Mouse (Mus musculus): Measurements from ENCODE around the gene Uap1l1. TPM values are rescaled to one million over a fixed set of nuclear protein-coding genes. Genes with fewer than 3 reads are reported as not detected.

Uap1l1 gene
- polyA plus RNA-seq, 1 experiment from 2014 or later = 40.0 TPM

GRCm38 (mm10) chr2:25332286-25333160 lies 33.0 kb downstream of the Uap1l1 start, which contains the start of gene Man1b1:
Man1b1 (plus strand) TSS chr2:25332338.
- peak within 1 kb of the TSS; percentile 92 for H3K27ac ChIP-seq (ENCODE audit: low read length)
- H3K27me3 ChIP-seq (ENCODE audit: control insufficient read depth, insufficient read depth, low read length) = no peaks in the 10 kb centered on the region
- peak; percentile 99 for ATAC-seq (ENCODE audit: insufficient read depth, low FRiP score)
- WGBS = under 1% methylated on average over 78 of the region's 78 CpGs
- peaks cover 14% of the 10 kb centered on the region for H3K4me1 ChIP-seq (ENCODE audit: control insufficient read depth, insufficient read depth, low read length)
- peak within 1 kb of the TSS; percentile 74 for H3K4me2 ChIP-seq (ENCODE audit: low read depth, low read length)
- peak within 1 kb of the TSS; percentile 96 for H3K9ac ChIP-seq (ENCODE audit: low read length)
- H3K36me3 ChIP-seq (ENCODE audit: control insufficient read depth, insufficient read depth, low read length) = peaks cover 17% of the 10 kb centered on the region
- H3K4me3 ChIP-seq (replicated peaks; ENCODE audit: low read length) = peak within 1 kb of the TSS; percentile 67
- H3K9me3 ChIP-seq (replicated peaks; ENCODE audit: control insufficient read depth, low read length) = no peaks in the 10 kb centered on the region

GRCm38 (mm10) chr2:25331470-25331869 lies 34.0 kb downstream of the Uap1l1 start:
- Histone ChIP-seq H3K27me3 (ENCODE audit: control insufficient read depth, insufficient read depth, low read length) (no peaks in the 10 kb centered on the region), H3K4me3 (replicated peaks; ENCODE audit: low read length) (peak overlapping the region; percentile 67), H3K4me1 (ENCODE audit: control insufficient read depth, insufficient read depth, low read length) (peaks cover 14% of the 10 kb centered on the region), H3K9me3 (replicated peaks; ENCODE audit: control insufficient read depth, low read length) (no peaks in the 10 kb centered on the region), H3K9ac (ENCODE audit: low read length) (peak overlapping the region; percentile 96; the same call in 1 of the 2 replicates), H3K27ac (ENCODE audit: low read length) (no peak overlapping the region), H3K4me2 (ENCODE audit: low read depth, low read length) (peak overlapping the region; percentile 74), H3K36me3 (ENCODE audit: control insufficient read depth, insufficient read depth, low read length) (peaks cover 11% of the 10 kb centered on the region; the same call in 1 of the 2 replicates)
- WGBS = 53% methylated on average over 9 of the region's 9 CpGs
- ATAC-seq (ENCODE audit: insufficient read depth, low FRiP score) = no peak

- H3K27ac ChIP-seq (ENCODE audit: low read length) = no peak overlapping the region
- no peaks in the 10 kb centered on the region for H3K27me3 ChIP-seq (ENCODE audit: control insufficient read depth, insufficient read depth, low read length)
- no peak overlapping the region for H3K4me3 ChIP-seq (replicated peaks; ENCODE audit: low read length)
- H3K4me2 ChIP-seq (ENCODE audit: low read depth, low read length) = no peak overlapping the region
- no peak overlapping the region for H3K9ac ChIP-seq (ENCODE audit: low read length)
- H3K36me3 ChIP-seq (ENCODE audit: control insufficient read depth, insufficient read depth, low read length) = no peaks in the 10 kb centered on the region
- no peak for ATAC-seq (ENCODE audit: insufficient read depth, low FRiP score)
- H3K9me3 ChIP-seq (replicated peaks; ENCODE audit: control insufficient read depth, low read length) = no peaks in the 10 kb centered on the region
- 41% methylated on average over 7 of the region's 7 CpGs for WGBS
- peaks cover 11% of the 10 kb centered on the region for H3K4me1 ChIP-seq (ENCODE audit: control insufficient read depth, insufficient read depth, low read length)
These were observed 37.0 kb downstream of the Uap1l1 start for GRCm38 (mm10) chr2:25328440-25328839.

GRCm38 (mm10) chr2:25326036-25326435 lies 39.4 kb downstream of the Uap1l1 start:
- H3K4me3 ChIP-seq (replicated peaks; ENCODE audit: low read length) = no peak overlapping the region
- H3K27ac ChIP-seq (ENCODE audit: low read length) = no peak overlapping the region
- ATAC-seq (ENCODE audit: insufficient read depth, low FRiP score) = no peak
- H3K9ac ChIP-seq (ENCODE audit: low read length) = no peak overlapping the region
- no peaks in the 10 kb centered on the region for H3K4me1 ChIP-seq (ENCODE audit: control insufficient read depth, insufficient read depth, low read length)
- 75% methylated on average over 2 of the region's 2 CpGs for WGBS
- H3K4me2 ChIP-seq (ENCODE audit: low read depth, low read length) = no peak overlapping the region
- H3K9me3 ChIP-seq (replicated peaks; ENCODE audit: control insufficient read depth, low read length) = no peaks in the 10 kb centered on the region
- H3K27me3 ChIP-seq (ENCODE audit: control insufficient read depth, insufficient read depth, low read length) = no peaks in the 10 kb centered on the region
- no peaks in the 10 kb centered on the region for H3K36me3 ChIP-seq (ENCODE audit: control insufficient read depth, insufficient read depth, low read length)

- H3K9me3 ChIP-seq (replicated peaks; ENCODE audit: control insufficient read depth, low read length) = no peaks in the 10 kb centered on the region
- 41% methylated on average over 2 of the region's 2 CpGs for WGBS
- H3K9ac ChIP-seq (ENCODE audit: low read length) = no peak overlapping the region
- no peaks in the 10 kb centered on the region for H3K36me3 ChIP-seq (ENCODE audit: control insufficient read depth, insufficient read depth, low read length)
- H3K27me3 ChIP-seq (ENCODE audit: control insufficient read depth, insufficient read depth, low read length) = peaks cover 27% of the 10 kb centered on the region
- ATAC-seq (ENCODE audit: insufficient read depth, low FRiP score) = no peak
- no peak overlapping the region for H3K4me2 ChIP-seq (ENCODE audit: low read depth, low read length)
- peaks cover 3% of the 10 kb centered on the region; the same call in 1 of the 2 replicates for H3K4me1 ChIP-seq (ENCODE audit: control insufficient read depth, insufficient read depth, low read length)
- H3K4me3 ChIP-seq (replicated peaks; ENCODE audit: low read length) = no peak overlapping the region
- no peak overlapping the region for H3K27ac ChIP-seq (ENCODE audit: low read length)
These were observed 45.4 kb downstream of the Uap1l1 start for GRCm38 (mm10) chr2:25320084-25320483.

GRCm38 (mm10) chr2:25318971-25319773 lies 46.3 kb downstream of the Uap1l1 start, which contains the start of gene Grin1:
Grin1 (minus strand) TSS chr2:25319187.
- H3K9me3 ChIP-seq (replicated peaks; ENCODE audit: control insufficient read depth, low read length) = no peaks in the 10 kb centered on the region
- ATAC-seq (ENCODE audit: insufficient read depth, low FRiP score) = peak; percentile 53; the same call in 1 of the 2 replicates
- WGBS = 9% methylated on average over 58 of the region's 58 CpGs

GRCm38 (mm10) chr2:25318119-25318966 lies 47.1 kb downstream of the Uap1l1 start:
- H3K36me3 ChIP-seq (ENCODE audit: control insufficient read depth, insufficient read depth, low read length) = no peaks in the 10 kb centered on the region
- peaks cover 3% of the 10 kb centered on the region; the same call in 1 of the 2 replicates for H3K4me1 ChIP-seq (ENCODE audit: control insufficient read depth, insufficient read depth, low read length)
- H3K9ac ChIP-seq (ENCODE audit: low read length) = no peak overlapping the region
- ATAC-seq (ENCODE audit: insufficient read depth, low FRiP score) = no peak
- H3K4me2 ChIP-seq (ENCODE audit: low read depth, low read length) = peak overlapping the region; percentile 52
- H3K9me3 ChIP-seq (replicated peaks; ENCODE audit: control insufficient read depth, low read length) = no peaks in the 10 kb centered on the region
- H3K27ac ChIP-seq (ENCODE audit: low read length) = no peak overlapping the region
- H3K27me3 ChIP-seq (ENCODE audit: control insufficient read depth, insufficient read depth, low read length) = peaks cover 29% of the 10 kb centered on the region
- WGBS = 5% methylated on average over 31 of the region's 31 CpGs
- H3K4me3 ChIP-seq (replicated peaks; ENCODE audit: low read length) = peak overlapping the region; percentile 32

More at GRCm38 (mm10) chr2:25318971-25319773, 46.3 kb downstream of the Uap1l1 start, which contains the start of gene Grin1:
- Histone ChIP-seq H3K36me3 (ENCODE audit: control insufficient read depth, insufficient read depth, low read length) (no peaks in the 10 kb centered on the region), H3K27me3 (ENCODE audit: control insufficient read depth, insufficient read depth, low read length) (peaks cover 27% of the 10 kb centered on the region), H3K9ac (ENCODE audit: low read length) (no peak within 1 kb of the TSS), H3K4me1 (ENCODE audit: control insufficient read depth, insufficient read depth, low read length) (peaks cover 3% of the 10 kb centered on the region; the same call in 1 of the 2 replicates), H3K27ac (ENCODE audit: low read length) (no peak within 1 kb of the TSS), H3K4me2 (ENCODE audit: low read depth, low read length) (peak within 1 kb of the TSS; percentile 52), H3K4me3 (replicated peaks; ENCODE audit: low read length) (peak within 1 kb of the TSS; percentile 32)

- ATAC-seq (ENCODE audit: insufficient read depth, low FRiP score) = peak; percentile 59; the same call in 1 of the 2 replicates
- WGBS = 6% methylated on average over 11 of the region's 11 CpGs
- Histone ChIP-seq H3K9me3 (replicated peaks; ENCODE audit: control insufficient read depth, low read length) (no peaks in the 10 kb centered on the region), H3K4me3 (replicated peaks; ENCODE audit: low read length) (peak overlapping the region; percentile 2; the same call in 1 of the 2 replicates), H3K36me3 (ENCODE audit: control insufficient read depth, insufficient read depth, low read length) (no peaks in the 10 kb centered on the region), H3K27ac (ENCODE audit: low read length) (no peak overlapping the region), H3K9ac (ENCODE audit: low read length) (no peak overlapping the region), H3K4me1 (ENCODE audit: control insufficient read depth, insufficient read depth, low read length) (no peaks in the 10 kb centered on the region), H3K4me2 (ENCODE audit: low read depth, low read length) (peak overlapping the region; percentile 45), H3K27me3 (ENCODE audit: control insufficient read depth, insufficient read depth, low read length) (peaks cover 38% of the 10 kb centered on the region)
These were observed 54.0 kb downstream of the Uap1l1 start for GRCm38 (mm10) chr2:25311491-25311891.

Measured in stomach, embryonic 16.5 days (tissue).